Mouse (Mus musculus) stomach, postnatal 0 days (tissue): ENCODE results near the gene Rhebl1.

Experiments used
- CTCF ChIP-seq: IDR thresholded peaks from 2 replicates; pipeline ENCODE4 v1.5.1; 2016; ENCODE audit warnings: antibody characterized with exemption, low read depth, mild to moderate bottlenecking, moderate library complexity
- EP300 ChIP-seq: optimal IDR thresholded peaks from 2 replicates; pipeline ENCODE3; 2016; ENCODE audit warnings: antibody characterized with exemption

- TF ChIP-seq CTCF (no peak), EP300 (no peak)
Measured at GRCm38 (mm10) chr15:98831684-98832035, 62.7 kb downstream of the Rhebl1 start.
